Mouse (Mus musculus) heart, postnatal 0 days (tissue): ENCODE measurements at regions not wholly inside any gene's neighbourhood (a gene's known extent, or its start where the extent isn't known, plus 50 kb on each side); places are given as distances from the start of the nearest gene placed in this dataset.

ENCODE experiments used
- ATAC-seq: fragments of 200-750 bp; cut with Nextera tagmentation; 2 replicates; pipeline ENCODE4 v1.8.0; 2017; ENCODE audit warnings: low read depth, moderate number of reproducible peaks, moderate library complexity; ENCODE audit not compliant: insufficient read depth
- DNase-seq: peaks from one replicate; pipeline ENCODE4 v3.0.0-alpha.2; 2016; ENCODE audit warnings: low spot score
- H3K27ac ChIP-seq: fragments of 300-500 bp; sonication (generic); 2 replicates; pipeline ENCODE4 v1.5.1; 2014; ENCODE audit warnings: low read depth, mild to moderate bottlenecking
- H3K27me3 ChIP-seq: fragments of 300-500 bp; sonication (generic); 2 replicates; pipeline ENCODE4 v1.6.1; 2014; ENCODE audit warnings: low read length, mixed read lengths; ENCODE audit not compliant: control insufficient read depth, insufficient read depth
- H3K36me3 ChIP-seq: fragments of 300-500 bp; sonication (generic); replicated peaks from 2 replicates; pipeline ENCODE4 v1.6.1; 2014; ENCODE audit warnings: low read length, mixed read lengths; ENCODE audit not compliant: control insufficient read depth, insufficient read depth
- H3K4me1 ChIP-seq: fragments of 300-500 bp; sonication (generic); 2 replicates; pipeline ENCODE4 v1.6.1; 2014; ENCODE audit warnings: antibody characterized with exemption; ENCODE audit not compliant: control insufficient read depth, insufficient read depth
- H3K4me2 ChIP-seq: fragments of 300-500 bp; sonication (generic); 2 replicates; pipeline ENCODE4 v1.6.1; 2014; ENCODE audit warnings: low read depth, mild to moderate bottlenecking, low read length, moderate library complexity
- H3K4me3 ChIP-seq: fragments of 300-500 bp; sonication (generic); 2 replicates; pipeline ENCODE4 v1.5.1; 2014; ENCODE audit warnings: low read depth, low read length
- H3K9ac ChIP-seq: fragments of 300-500 bp; sonication (generic); replicated peaks from 2 replicates; pipeline ENCODE4 v1.6.1; 2014; ENCODE audit warnings: low read depth, low read length, mixed read lengths
- H3K9me3 ChIP-seq: fragments of 300-500 bp; sonication (generic); replicated peaks from 2 replicates; pipeline ENCODE4 v1.6.1; 2016; ENCODE audit warnings: low read length; ENCODE audit not compliant: control insufficient read depth
- CTCF ChIP-seq: IDR thresholded peaks from 2 replicates; pipeline ENCODE4 v1.5.1; 2016; ENCODE audit warnings: antibody characterized with exemption, control low read depth, low read depth
- EP300 ChIP-seq: IDR thresholded peaks from 2 replicates; pipeline ENCODE4 v1.6.1; 2016; ENCODE audit warnings: antibody characterized with exemption, low read depth
- WGBS: fragments of 180-500 bp; shearing (Covaris S2); extraction: QIAGEN DNeasy Blood & Tissue Kit; methylation state at CpG from one replicate; pipeline ENCODE4 v1.1.7; 2014; 5-methylcytosine and 5-hydroxymethylcytosine counted together

- no peak for ATAC-seq
- no peak for TF ChIP-seq CTCF
- TF ChIP-seq EP300 = no peak
- Histone ChIP-seq H3K27ac (no peak overlapping the region), H3K36me3 (no peaks in the 10 kb centered on the region), H3K9me3 (no peaks in the 10 kb centered on the region), H3K4me1 (no peaks in the 10 kb centered on the region), H3K4me3 (no peak overlapping the region), H3K27me3 (no peaks in the 10 kb centered on the region), H3K9ac (no peak overlapping the region), H3K4me2 (no peak overlapping the region)
- DNase-seq = no peak
- 44% methylated on average over 2 of the region's 2 CpGs for WGBS
These were observed 666.1 kb downstream of the Efnb2 start for GRCm38 (mm10) chr8:7994905-7995304.

GRCm38 (mm10) chr8:7988820-7989219 lies 672.2 kb downstream of the Efnb2 start:
- no peaks in the 10 kb centered on the region for H3K27me3 ChIP-seq
- no peak overlapping the region for H3K9ac ChIP-seq
- TF ChIP-seq EP300 = no peak
- TF ChIP-seq CTCF = no peak
- H3K36me3 ChIP-seq = no peaks in the 10 kb centered on the region
- H3K4me2 ChIP-seq = no peak overlapping the region
- H3K9me3 ChIP-seq = no peaks in the 10 kb centered on the region
- H3K4me1 ChIP-seq = no peaks in the 10 kb centered on the region
- no peak for ATAC-seq
- H3K27ac ChIP-seq = no peak overlapping the region
- DNase-seq = no peak
- WGBS = 86% methylated on average over 3 of the region's 3 CpGs
- no peak overlapping the region for H3K4me3 ChIP-seq

- Histone ChIP-seq H3K4me2 (no peak overlapping the region), H3K36me3 (no peaks in the 10 kb centered on the region), H3K9me3 (no peaks in the 10 kb centered on the region), H3K4me1 (no peaks in the 10 kb centered on the region), H3K27me3 (no peaks in the 10 kb centered on the region), H3K9ac (no peak overlapping the region), H3K4me3 (no peak overlapping the region), H3K27ac (no peak overlapping the region)
- ATAC-seq = no peak
- DNase-seq = peak; percentile 11
- TF ChIP-seq CTCF (no peak), EP300 (no peak)
- 55% methylated on average over 6 of the region's 6 CpGs for WGBS
These were observed 684.0 kb downstream of the Efnb2 start for GRCm38 (mm10) chr8:7977020-7977419.

- TF ChIP-seq EP300 = no peak
- TF ChIP-seq CTCF = no peak
- 82% methylated on average over 4 of the region's 4 CpGs for WGBS
- Histone ChIP-seq H3K36me3 (no peaks in the 10 kb centered on the region), H3K9ac (no peak overlapping the region), H3K4me2 (no peak overlapping the region), H3K27me3 (no peaks in the 10 kb centered on the region), H3K27ac (no peak overlapping the region), H3K4me1 (no peaks in the 10 kb centered on the region), H3K9me3 (no peaks in the 10 kb centered on the region), H3K4me3 (no peak overlapping the region)
- no peak for DNase-seq
- no peak for ATAC-seq
These were observed 687.3 kb downstream of the Efnb2 start for GRCm38 (mm10) chr8:7973791-7974190.

- WGBS = 84% methylated on average over 2 of the region's 2 CpGs
- Histone ChIP-seq H3K4me3 (no peak overlapping the region), H3K27ac (no peak overlapping the region), H3K27me3 (no peaks in the 10 kb centered on the region), H3K9ac (no peak overlapping the region), H3K9me3 (no peaks in the 10 kb centered on the region), H3K36me3 (no peaks in the 10 kb centered on the region), H3K4me2 (no peak overlapping the region), H3K4me1 (no peaks in the 10 kb centered on the region)
- no peak for ATAC-seq
- no peak for DNase-seq
- TF ChIP-seq CTCF = no peak
- TF ChIP-seq EP300 = no peak
These were observed 696.8 kb downstream of the Efnb2 start for GRCm38 (mm10) chr8:7964276-7964675.

GRCm38 (mm10) chr8:7956745-7957144 lies 704.3 kb downstream of the Efnb2 start:
- H3K4me1 ChIP-seq = no peaks in the 10 kb centered on the region
- H3K4me2 ChIP-seq = no peak overlapping the region
- no peak for DNase-seq
- TF ChIP-seq CTCF (no peak), EP300 (no peak)
- no peaks in the 10 kb centered on the region for H3K36me3 ChIP-seq
- H3K4me3 ChIP-seq = no peak overlapping the region
- H3K27ac ChIP-seq = no peak overlapping the region
- H3K9ac ChIP-seq = no peak overlapping the region
- no peaks in the 10 kb centered on the region for H3K9me3 ChIP-seq
- no peaks in the 10 kb centered on the region for H3K27me3 ChIP-seq
- no peak for ATAC-seq
